Mouse (Mus musculus) limb, embryonic 14.5 days (tissue): ENCODE data around the gene Tmem171. TPM values are rescaled to one million over a fixed set of nuclear protein-coding genes. Genes with fewer than 3 reads are reported as not detected.

Source experiments
- ATAC-seq: fragments of 200-750 bp; cut with Nextera tagmentation; 2 replicates; pipeline ENCODE4 v1.8.0; 2017; ENCODE audit warnings: low read depth, moderate number of reproducible peaks, moderate TSS enrichment; ENCODE audit not compliant: low FRiP score
- DNase-seq: peaks from one replicate; pipeline ENCODE4 v3.0.0-alpha.2; 2015; ENCODE audit warnings: low spot score
- H3K27ac ChIP-seq: fragments of 300-500 bp; sonication (generic); replicated peaks from 2 replicates; pipeline ENCODE4 v1.5.1; 2014; ENCODE audit warnings: low read depth, mild to moderate bottlenecking, low read length, moderate library complexity, mixed read lengths
- H3K27me3 ChIP-seq: fragments of 300-500 bp; sonication (generic); 2 replicates; pipeline ENCODE4 v1.6.1; 2014; ENCODE audit warnings: low read length, mixed read lengths; ENCODE audit not compliant: control insufficient read depth, insufficient read depth
- H3K36me3 ChIP-seq: fragments of 300-500 bp; sonication (generic); 2 replicates; pipeline ENCODE4 v1.6.1; 2014; ENCODE audit warnings: mild to moderate bottlenecking, low read length, moderate library complexity, mixed read lengths; ENCODE audit not compliant: control insufficient read depth, insufficient read depth
- H3K4me1 ChIP-seq: fragments of 300-500 bp; sonication (generic); 2 replicates; pipeline ENCODE4 v1.6.1; 2014; ENCODE audit warnings: antibody characterized with exemption, low read length, mixed read lengths; ENCODE audit not compliant: control insufficient read depth, insufficient read depth
- H3K4me2 ChIP-seq: fragments of 300-500 bp; sonication (generic); replicated peaks from 2 replicates; pipeline ENCODE4 v1.6.1; 2014; ENCODE audit warnings: low read depth, mild to moderate bottlenecking, low read length, moderate library complexity; ENCODE audit not compliant: severe bottlenecking
- H3K4me3 ChIP-seq: fragments of 300-500 bp; sonication (generic); replicated peaks from 2 replicates; pipeline ENCODE4 v1.5.1; 2014; ENCODE audit warnings: low read length
- H3K9ac ChIP-seq: fragments of 300-500 bp; sonication (generic); 2 replicates; pipeline ENCODE4 v1.6.1; 2014; ENCODE audit warnings: mild to moderate bottlenecking, low read depth, low read length, moderate library complexity; ENCODE audit not compliant: severe bottlenecking
- H3K9me3 ChIP-seq: fragments of 300-500 bp; sonication (generic); 2 replicates; pipeline ENCODE4 v1.6.1; 2016; ENCODE audit warnings: low read length; ENCODE audit not compliant: control insufficient read depth
- POLR2A ChIP-seq: fragments of 200-500 bp; IDR thresholded peaks from 2 replicates; pipeline ENCODE4 v1.8.0; 2012; ENCODE audit warnings: inconsistent platforms, mild to moderate bottlenecking, moderate library complexity, borderline replicate concordance; ENCODE audit not compliant: insufficient read depth, insufficient read length; ENCODE audit errors: extremely low read depth
- WGBS: fragments of 180-500 bp; shearing (Covaris S2); extraction: QIAGEN DNeasy Blood & Tissue Kit; methylation state at CpG from one replicate; pipeline ENCODE4 v1.1.7; 2014; 5-methylcytosine and 5-hydroxymethylcytosine counted together
- polyA plus RNA-seq, 2 experiments: library from polyadenylated mRNA; depleted of rRNA in 1 of 2; stranded (reverse) in 1 of 2; unstranded in 1 of 2; fragments of >200 nt; fragmentation: Nextera tagmentation in 1 of 2; extraction: Ambion mirVana in 1 of 2; gene quantifications; 2 replicates each; pipeline versions ENCODE4 v1.2.1 to v1.2.3; 2012 to 2014

Gene Tmem171
- polyA plus RNA-seq, 2 experiments = 0.05 to 0.17 TPM

DNA sequence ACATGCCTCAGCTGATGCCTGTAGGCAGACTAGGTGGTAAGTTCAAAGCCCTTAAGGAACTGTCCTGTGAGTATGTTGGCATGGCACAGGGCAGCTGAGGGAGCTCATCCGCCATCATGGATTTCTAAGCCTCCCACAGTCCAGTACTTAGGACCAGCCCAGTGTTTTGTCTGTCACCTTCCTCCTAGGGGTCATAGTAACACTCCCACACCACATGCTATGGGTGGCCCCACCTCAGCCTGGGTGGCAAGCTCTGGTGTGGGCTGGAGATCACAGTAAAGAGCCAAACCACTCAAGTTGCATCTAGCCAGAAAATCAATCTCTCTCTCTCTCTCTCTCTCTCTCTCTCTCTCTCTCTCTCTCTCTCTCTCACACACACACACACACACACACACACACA, 15.4 kb downstream of the Tmem171 start:
- Histone ChIP-seq H3K27ac (no peak overlapping the region), H3K36me3 (no peaks in the 10 kb centered on the region), H3K9me3 (no peaks in the 10 kb centered on the region), H3K4me2 (no peak overlapping the region), H3K9ac (no peak overlapping the region), H3K4me1 (peaks cover 4% of the 10 kb centered on the region; the same call in 1 of the 2 replicates), H3K4me3 (no peak overlapping the region), H3K27me3 (no peaks in the 10 kb centered on the region)
- WGBS = 92% methylated on average over 1 of the region's 1 CpGs
- TF ChIP-seq POLR2A = no peak
- DNase-seq (no peak), ATAC-seq (no peak)

DNA sequence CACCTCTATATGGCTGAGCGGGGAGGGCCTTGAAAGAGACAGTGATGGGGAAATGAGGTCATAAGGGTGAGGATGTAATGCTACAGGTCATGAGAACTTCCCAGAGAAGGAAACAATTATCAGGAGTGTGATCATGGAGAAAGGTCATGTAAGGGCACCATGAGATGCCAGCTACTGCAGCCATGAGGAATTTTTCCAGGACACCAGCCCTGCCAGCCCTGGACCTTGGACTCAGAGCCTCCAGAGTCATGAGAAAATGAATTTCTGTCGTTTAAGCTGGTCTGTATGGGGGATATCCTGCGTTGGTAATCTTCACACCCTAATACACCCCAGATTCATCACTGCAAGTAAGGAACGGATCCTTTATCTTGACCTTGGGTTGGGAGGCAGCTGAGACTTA, 20.7 kb downstream of the Tmem171 start:
- 83% methylated on average over 4 of the region's 4 CpGs for WGBS
- no peak for TF ChIP-seq POLR2A
- Histone ChIP-seq H3K9me3 (no peaks in the 10 kb centered on the region), H3K9ac (no peak overlapping the region), H3K36me3 (no peaks in the 10 kb centered on the region), H3K4me2 (no peak overlapping the region), H3K4me1 (no peaks in the 10 kb centered on the region), H3K27me3 (no peaks in the 10 kb centered on the region), H3K4me3 (no peak overlapping the region), H3K27ac (no peak overlapping the region)
- ATAC-seq (no peak), DNase-seq (no peak)

DNA sequence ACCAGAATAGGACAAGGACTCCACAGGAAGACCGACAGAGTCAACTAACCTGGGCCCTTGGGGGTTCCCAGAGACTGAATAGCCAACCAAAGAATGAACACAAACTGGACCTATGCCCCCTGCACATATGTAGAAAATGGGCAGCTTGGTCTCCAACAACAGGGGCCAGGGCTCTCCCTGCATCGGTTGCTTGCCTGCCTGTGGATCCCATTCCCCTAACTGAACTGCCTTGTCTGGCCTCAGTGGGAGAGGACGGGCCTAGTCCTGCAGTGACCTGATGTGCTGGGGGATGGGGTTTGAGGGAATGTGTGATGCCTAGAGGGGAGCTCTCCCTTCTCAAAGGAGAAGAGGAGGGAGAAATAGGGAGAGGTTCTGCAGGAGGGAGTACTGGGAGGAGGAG, 25.3 kb downstream of the Tmem171 start:
- no peak overlapping the region for H3K4me2 ChIP-seq
- H3K4me1 ChIP-seq = no peaks in the 10 kb centered on the region
- H3K27ac ChIP-seq = no peak overlapping the region
- H3K9me3 ChIP-seq = no peaks in the 10 kb centered on the region
- H3K36me3 ChIP-seq = no peaks in the 10 kb centered on the region
- no peak for TF ChIP-seq POLR2A
- no peak overlapping the region for H3K4me3 ChIP-seq
- 59% methylated on average over 3 of the region's 3 CpGs for WGBS
- no peak overlapping the region for H3K9ac ChIP-seq
- ATAC-seq (no peak), DNase-seq (no peak)
- H3K27me3 ChIP-seq = no peaks in the 10 kb centered on the region

DNA sequence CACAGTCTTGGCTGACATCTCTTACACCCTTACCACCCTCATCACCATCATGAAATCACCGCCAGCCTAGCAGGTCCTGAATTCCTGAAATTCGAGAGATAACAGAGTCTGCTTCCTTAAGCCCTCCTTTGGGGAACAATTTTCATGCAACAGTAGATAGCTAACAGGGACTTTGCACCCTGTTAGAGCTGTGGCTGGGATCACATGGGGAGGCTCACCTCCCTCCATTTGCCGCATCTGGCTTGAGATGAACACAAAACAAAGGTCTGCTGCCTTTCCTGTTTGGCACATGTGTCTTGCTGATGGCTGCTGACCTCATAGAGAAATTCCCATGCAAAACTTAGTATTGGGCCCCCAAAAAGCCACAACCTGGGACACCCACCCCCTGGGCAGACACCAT, 27.3 kb downstream of the Tmem171 start:
- no peak overlapping the region for H3K9ac ChIP-seq
- H3K4me3 ChIP-seq = no peak overlapping the region
- H3K27me3 ChIP-seq = no peaks in the 10 kb centered on the region
- no peaks in the 10 kb centered on the region for H3K36me3 ChIP-seq
- H3K9me3 ChIP-seq = no peaks in the 10 kb centered on the region
- no peaks in the 10 kb centered on the region for H3K4me1 ChIP-seq
- no peak overlapping the region for H3K4me2 ChIP-seq
- no peak overlapping the region for H3K27ac ChIP-seq
- DNase-seq (no peak), ATAC-seq (no peak)
- no peak for TF ChIP-seq POLR2A
- WGBS = 64% methylated on average over 3 of the region's 3 CpGs

DNA sequence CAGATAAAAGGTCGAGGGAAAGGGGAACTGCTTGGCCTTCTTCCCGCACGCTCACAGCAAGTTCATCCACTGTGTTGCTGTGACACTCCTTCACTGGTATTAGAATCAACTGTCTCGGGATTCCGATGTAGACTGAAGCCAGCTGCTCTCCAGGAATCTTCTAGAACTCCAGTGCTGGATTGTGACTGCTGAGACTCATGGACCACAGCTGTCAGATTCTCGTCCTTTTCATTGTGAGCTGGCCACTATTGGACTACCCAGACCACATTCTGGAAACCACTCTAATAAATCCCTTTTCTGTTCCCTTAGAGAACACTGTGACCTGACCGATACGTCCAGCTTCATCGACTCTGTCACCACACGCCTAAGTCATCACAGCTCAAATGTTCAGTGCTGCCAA, 29.4 kb downstream of the Tmem171 start:
- H3K4me3 ChIP-seq = no peak overlapping the region
- H3K4me1 ChIP-seq = no peaks in the 10 kb centered on the region
- TF ChIP-seq POLR2A = no peak
- DNase-seq (no peak), ATAC-seq (no peak)
- no peaks in the 10 kb centered on the region for H3K27me3 ChIP-seq
- WGBS = 85% methylated on average over 10 of the region's 10 CpGs
- no peak overlapping the region for H3K27ac ChIP-seq
- no peaks in the 10 kb centered on the region for H3K36me3 ChIP-seq
- H3K9me3 ChIP-seq = no peaks in the 10 kb centered on the region
- H3K9ac ChIP-seq = no peak overlapping the region
- no peak overlapping the region for H3K4me2 ChIP-seq

DNA sequence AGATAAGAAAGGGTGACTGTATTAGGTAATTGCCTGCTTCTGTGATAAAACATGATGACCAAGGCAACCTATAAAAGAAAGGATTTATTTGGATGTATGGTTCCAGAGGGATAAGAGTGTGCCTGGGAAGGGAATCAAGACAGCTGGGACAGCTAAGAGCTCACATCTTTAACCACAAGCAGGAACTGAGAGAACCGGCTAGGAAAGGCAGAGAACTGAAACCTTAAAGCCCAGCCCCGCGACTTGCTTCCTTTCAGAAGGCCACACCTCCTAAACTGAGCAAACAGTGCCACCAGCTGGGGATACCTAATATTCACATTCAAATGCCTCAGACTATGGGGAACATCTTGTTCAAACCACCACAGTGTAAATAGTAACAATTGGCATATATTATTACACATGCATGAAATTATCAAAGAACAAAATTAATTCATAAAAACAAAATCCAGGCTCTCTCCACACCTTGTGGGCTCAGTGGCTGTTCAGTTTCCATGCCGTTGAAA, 32.4 kb downstream of the Tmem171 start:
- Histone ChIP-seq H3K36me3 (no peaks in the 10 kb centered on the region), H3K9ac (no peak overlapping the region), H3K4me3 (no peak overlapping the region), H3K27me3 (no peaks in the 10 kb centered on the region), H3K9me3 (no peaks in the 10 kb centered on the region), H3K27ac (no peak overlapping the region), H3K4me2 (no peak overlapping the region), H3K4me1 (no peaks in the 10 kb centered on the region)
- 81% methylated on average over 4 of the region's 4 CpGs for WGBS
- ATAC-seq = no peak
- no peak for DNase-seq
- no peak for TF ChIP-seq POLR2A
